Mouse (Mus musculus): ENCODE results near the gene Gps1. TPM values are rescaled to one million over a fixed set of nuclear protein-coding genes. Genes with fewer than 3 reads are reported as not detected.
"Not testable (repeated sequence)": the region's sequence is repeated elsewhere in the genome, so short reads cannot be mapped to it uniquely, and the experiment has no call there.

Gene Gps1
- polyA plus RNA-seq, 1 experiment from 2014 or later: 316 TPM

- Histone ChIP-seq H3K27me3 (ENCODE audit: control insufficient read depth, insufficient read depth, low read length) (no peaks in the 10 kb centered on the region), H3K27ac (replicated peaks; ENCODE audit: low read depth, low read length) (no peak overlapping the region), H3K4me2 (ENCODE audit: low read length) (no peak overlapping the region), H3K36me3 (ENCODE audit: control insufficient read depth, insufficient read depth, low read length) (no peaks in the 10 kb centered on the region), H3K9ac (replicated peaks; ENCODE audit: low read length) (no peak overlapping the region), H3K9me3 (ENCODE audit: control insufficient read depth, low read length) (no peaks in the 10 kb centered on the region), H3K4me3 (replicated peaks; ENCODE audit: low read depth, low read length) (no peak overlapping the region), H3K4me1 (ENCODE audit: control insufficient read depth, insufficient read depth, low read length) (peaks cover 13% of the 10 kb centered on the region)
- WGBS: 70% methylated on average over 4 of the region's 4 CpGs
- DNase-seq (no peak), ATAC-seq (ENCODE audit: low FRiP score, low TSS enrichment) (no peak)
Measured at GRCm38 (mm10) chr11:120828416-120828815, 44.3 kb downstream of the Gps1 start.

GRCm38 (mm10) chr11:120829757-120830532 lies 45.9 kb downstream of the Gps1 start:
- no peak overlapping the region for H3K4me3 ChIP-seq (replicated peaks; ENCODE audit: low read depth, low read length)
- H3K4me1 ChIP-seq (ENCODE audit: control insufficient read depth, insufficient read depth, low read length): peaks cover 21% of the 10 kb centered on the region
- H3K9ac ChIP-seq (replicated peaks; ENCODE audit: low read length): no peak overlapping the region
- H3K27me3 ChIP-seq (ENCODE audit: control insufficient read depth, insufficient read depth, low read length): no peaks in the 10 kb centered on the region
- H3K36me3 ChIP-seq (ENCODE audit: control insufficient read depth, insufficient read depth, low read length): no peaks in the 10 kb centered on the region
- H3K27ac ChIP-seq (replicated peaks; ENCODE audit: low read depth, low read length): no peak overlapping the region
- no peak overlapping the region for H3K4me2 ChIP-seq (ENCODE audit: low read length)
- 88% methylated on average over 10 of the region's 10 CpGs for WGBS
- no peak for ATAC-seq (ENCODE audit: low FRiP score, low TSS enrichment)
- DNase-seq: no peak
- no peaks in the 10 kb centered on the region for H3K9me3 ChIP-seq (ENCODE audit: control insufficient read depth, low read length)

- WGBS: 86% methylated on average over 12 of the region's 12 CpGs
- Histone ChIP-seq H3K27ac (replicated peaks; ENCODE audit: low read depth, low read length) (no peak overlapping the region), H3K4me1 (ENCODE audit: control insufficient read depth, insufficient read depth, low read length) (peaks cover 13% of the 10 kb centered on the region), H3K36me3 (ENCODE audit: control insufficient read depth, insufficient read depth, low read length) (no peaks in the 10 kb centered on the region), H3K4me3 (replicated peaks; ENCODE audit: low read depth, low read length) (no peak overlapping the region), H3K4me2 (ENCODE audit: low read length) (no peak overlapping the region), H3K27me3 (ENCODE audit: control insufficient read depth, insufficient read depth, low read length) (no peaks in the 10 kb centered on the region), H3K9ac (replicated peaks; ENCODE audit: low read length) (no peak overlapping the region), H3K9me3 (ENCODE audit: control insufficient read depth, low read length) (no peaks in the 10 kb centered on the region)
- ATAC-seq (ENCODE audit: low FRiP score, low TSS enrichment) (no peak), DNase-seq (no peak)
Measured at GRCm38 (mm10) chr11:120830686-120831085, 46.6 kb downstream of the Gps1 start.

GRCm38 (mm10) chr11:120831659-120832440 lies 47.8 kb downstream of the Gps1 start:
- 91% methylated on average over 3 of the region's 3 CpGs for WGBS
- Histone ChIP-seq H3K4me2 (ENCODE audit: low read length) (no peak overlapping the region), H3K4me3 (replicated peaks; ENCODE audit: low read depth, low read length) (no peak overlapping the region), H3K36me3 (ENCODE audit: control insufficient read depth, insufficient read depth, low read length) (no peaks in the 10 kb centered on the region), H3K4me1 (ENCODE audit: control insufficient read depth, insufficient read depth, low read length) (peaks cover 9% of the 10 kb centered on the region), H3K27me3 (ENCODE audit: control insufficient read depth, insufficient read depth, low read length) (no peaks in the 10 kb centered on the region), H3K9ac (replicated peaks; ENCODE audit: low read length) (no peak overlapping the region), H3K9me3 (ENCODE audit: control insufficient read depth, low read length) (no peaks in the 10 kb centered on the region), H3K27ac (replicated peaks; ENCODE audit: low read depth, low read length) (no peak overlapping the region)
- no peak for ATAC-seq (ENCODE audit: low FRiP score, low TSS enrichment)
- no peak for DNase-seq

- H3K4me2 ChIP-seq (ENCODE audit: low read length); H3K27me3 ChIP-seq (ENCODE audit: control insufficient read depth, insufficient read depth, low read length); H3K9me3 ChIP-seq (ENCODE audit: control insufficient read depth, low read length); H3K4me1 ChIP-seq (ENCODE audit: control insufficient read depth, insufficient read depth, low read length); H3K9ac ChIP-seq (replicated peaks; ENCODE audit: low read length); H3K4me3 ChIP-seq (replicated peaks; ENCODE audit: low read depth, low read length); DNase-seq; ATAC-seq (ENCODE audit: low FRiP score, low TSS enrichment); H3K36me3 ChIP-seq (ENCODE audit: control insufficient read depth, insufficient read depth, low read length): not testable (repeated sequence)
- peak overlapping the region; percentile 68 for H3K27ac ChIP-seq (replicated peaks; ENCODE audit: low read depth, low read length)
- 92% methylated on average over 5 of the region's 5 CpGs for WGBS
Measured at GRCm38 (mm10) chr11:120832962-120833361, 48.9 kb downstream of the Gps1 start.

GRCm38 (mm10) chr11:120833555-120834280 lies 49.6 kb downstream of the Gps1 start:
- 21% methylated on average over 8 of the region's 8 CpGs for WGBS

More at GRCm38 (mm10) chr11:120833555-120834280, 49.6 kb downstream of the Gps1 start:
- Histone ChIP-seq H3K27me3 (ENCODE audit: control insufficient read depth, insufficient read depth, low read length) (no peaks in the 10 kb centered on the region), H3K9me3 (ENCODE audit: control insufficient read depth, low read length) (no peaks in the 10 kb centered on the region), H3K36me3 (ENCODE audit: control insufficient read depth, insufficient read depth, low read length) (no peaks in the 10 kb centered on the region), H3K4me3 (replicated peaks; ENCODE audit: low read depth, low read length) (no peak overlapping the region), H3K27ac (replicated peaks; ENCODE audit: low read depth, low read length) (peak overlapping the region; percentile 68), H3K4me1 (ENCODE audit: control insufficient read depth, insufficient read depth, low read length) (peaks cover 9% of the 10 kb centered on the region), H3K9ac (replicated peaks; ENCODE audit: low read length) (no peak overlapping the region), H3K4me2 (ENCODE audit: low read length) (no peak overlapping the region)
- DNase-seq (peak; percentile 65), ATAC-seq (ENCODE audit: low FRiP score, low TSS enrichment) (peak; percentile 60; the same call in 1 of the 2 replicates)

Other genes starting within 250 kb of the Gps1 start
- gene Mcrip1, start 234.5 kb upstream of the Gps1 start, polyA plus RNA-seq (2014; fragmentation: Nextera tagmentation; extraction: Ambion mirVana): 268 and 318 TPM in 2 replicates
- not detected in 2 replicates for gene Ppp1r27, start 233.1 kb upstream of the Gps1 start, polyA plus RNA-seq (2014; fragmentation: Nextera tagmentation; extraction: Ambion mirVana)
- gene P4hb, start 211.0 kb upstream of the Gps1 start, polyA plus RNA-seq (2014; fragmentation: Nextera tagmentation; extraction: Ambion mirVana): 241 and 300 TPM in 2 replicates
- 353 and 438 TPM in 2 replicates for gene Arhgdia, start 202.6 kb upstream of the Gps1 start, polyA plus RNA-seq (2014; fragmentation: Nextera tagmentation; extraction: Ambion mirVana)
- 277 and 282 TPM in 2 replicates for gene Alyref, start 185.9 kb upstream of the Gps1 start, polyA plus RNA-seq (2014; fragmentation: Nextera tagmentation; extraction: Ambion mirVana)
- 210 and 266 TPM in 2 replicates for gene Anapc11, start 185.9 kb upstream of the Gps1 start, polyA plus RNA-seq (2014; fragmentation: Nextera tagmentation; extraction: Ambion mirVana)
- gene Npb, start 175.8 kb upstream of the Gps1 start, polyA plus RNA-seq (2014; fragmentation: Nextera tagmentation; extraction: Ambion mirVana): 0.77 and 0.82 TPM in 2 replicates
- gene Pcyt2, start 166.3 kb upstream of the Gps1 start, polyA plus RNA-seq (2014; fragmentation: Nextera tagmentation; extraction: Ambion mirVana): 148 and 181 TPM in 2 replicates
- gene Sirt7, start 159.0 kb upstream of the Gps1 start, polyA plus RNA-seq (2014; fragmentation: Nextera tagmentation; extraction: Ambion mirVana): 38.4 and 39.5 TPM in 2 replicates
- 37.4 and 42.5 TPM in 2 replicates for gene Mafg, start 150.7 kb upstream of the Gps1 start, polyA plus RNA-seq (2014; fragmentation: Nextera tagmentation; extraction: Ambion mirVana)
- gene Pycr1, start 140.5 kb upstream of the Gps1 start, polyA plus RNA-seq (2014; fragmentation: Nextera tagmentation; extraction: Ambion mirVana): 17.0 and 18.5 TPM in 2 replicates
- 0.51 and 1.5 TPM in 2 replicates for gene Myadml2, start 136.1 kb upstream of the Gps1 start, polyA plus RNA-seq (2014; fragmentation: Nextera tagmentation; extraction: Ambion mirVana)
- 0.59 and 1.3 TPM in 2 replicates for gene Notum, start 123.1 kb upstream of the Gps1 start, polyA plus RNA-seq (2014; fragmentation: Nextera tagmentation; extraction: Ambion mirVana)
- 136 and 141 TPM in 2 replicates for gene Aspscr1, start 111.3 kb upstream of the Gps1 start, polyA plus RNA-seq (2014; fragmentation: Nextera tagmentation; extraction: Ambion mirVana)
- 99.1 and 105 TPM in 2 replicates for gene Cenpx, start 70.5 kb upstream of the Gps1 start, polyA plus RNA-seq (2014; fragmentation: Nextera tagmentation; extraction: Ambion mirVana)
- gene Lrrc45, start 70.3 kb upstream of the Gps1 start, polyA plus RNA-seq (2014; fragmentation: Nextera tagmentation; extraction: Ambion mirVana): 50.4 and 72.1 TPM in 2 replicates
- gene Rac3, start 62.8 kb upstream of the Gps1 start, polyA plus RNA-seq (2014; fragmentation: Nextera tagmentation; extraction: Ambion mirVana): 113 and 646 TPM in 2 replicates
- 6.0 and 8.6 TPM in 2 replicates for gene Dcxr, start 57.0 kb upstream of the Gps1 start, polyA plus RNA-seq (2014; fragmentation: Nextera tagmentation; extraction: Ambion mirVana)
- gene Cbr2, start 52.2 kb upstream of the Gps1 start, polyA plus RNA-seq (2014; fragmentation: Nextera tagmentation; extraction: Ambion mirVana): 0.51 TPM in 1 of 2 replicates, not detected in the other
- gene Hmga1b, start 21.5 kb upstream of the Gps1 start, polyA plus RNA-seq (2014; fragmentation: Nextera tagmentation; extraction: Ambion mirVana): 2.0 and 2.2 TPM in 2 replicates
- gene Rfng, start 65 bp upstream of the Gps1 start, polyA plus RNA-seq (2014; fragmentation: Nextera tagmentation; extraction: Ambion mirVana): 83.9 and 102 TPM in 2 replicates
- 39.4 and 48.0 TPM in 2 replicates for gene Dus1l, start 12.1 kb downstream of the Gps1 start, polyA plus RNA-seq (2014; fragmentation: Nextera tagmentation; extraction: Ambion mirVana)
- 120 and 124 TPM in 2 replicates for gene Fasn, start 40.3 kb downstream of the Gps1 start, polyA plus RNA-seq (2014; fragmentation: Nextera tagmentation; extraction: Ambion mirVana)
- gene Ccdc57, start 148.6 kb downstream of the Gps1 start, polyA plus RNA-seq (2014; fragmentation: Nextera tagmentation; extraction: Ambion mirVana): 5.5 and 7.0 TPM in 2 replicates
- gene Slc16a3, start 164.2 kb downstream of the Gps1 start, polyA plus RNA-seq (2014; fragmentation: Nextera tagmentation; extraction: Ambion mirVana): 3.4 and 4.8 TPM in 2 replicates
- 81.5 and 85.8 TPM in 2 replicates for gene Csnk1d, start 207.1 kb downstream of the Gps1 start, polyA plus RNA-seq (2014; fragmentation: Nextera tagmentation; extraction: Ambion mirVana)

Data from midbrain, embryonic 14.5 days (tissue).